Mouse (Mus musculus) heart, adult 2 months (tissue): ENCODE results near the gene Gm20662.

Experiments
- CTCF ChIP-seq: fragments of 200-600 bp; IDR thresholded peaks from 2 replicates; pipeline ENCODE4 v1.8.1; 2022; ENCODE audit warnings: antibody characterized with exemption, mild to moderate bottlenecking, moderate library complexity
- EP300 ChIP-seq: fragments of 200-500 bp; IDR thresholded peaks from 2 replicates; pipeline ENCODE4 v1.6.1; 2011; ENCODE audit warnings: low read depth, low read length, control low read depth; ENCODE audit not compliant: insufficient read depth
- POLR2A ChIP-seq: fragments of 200-500 bp; IDR thresholded peaks from 2 replicates; pipeline ENCODE4 v1.6.1; 2011; ENCODE audit warnings: mild to moderate bottlenecking, low read depth, low read length, control low read depth; ENCODE audit not compliant: insufficient read depth

- TF ChIP-seq EP300 (no peak), POLR2A (no peak), CTCF (no peak)
Measured at GRCm38 (mm10) chr9:108093586-108093985, 97.4 kb downstream of the Gm20662 start.
